Mouse (Mus musculus): Measurements from ENCODE around the gene Man1a.

Man1a gene

DNA sequence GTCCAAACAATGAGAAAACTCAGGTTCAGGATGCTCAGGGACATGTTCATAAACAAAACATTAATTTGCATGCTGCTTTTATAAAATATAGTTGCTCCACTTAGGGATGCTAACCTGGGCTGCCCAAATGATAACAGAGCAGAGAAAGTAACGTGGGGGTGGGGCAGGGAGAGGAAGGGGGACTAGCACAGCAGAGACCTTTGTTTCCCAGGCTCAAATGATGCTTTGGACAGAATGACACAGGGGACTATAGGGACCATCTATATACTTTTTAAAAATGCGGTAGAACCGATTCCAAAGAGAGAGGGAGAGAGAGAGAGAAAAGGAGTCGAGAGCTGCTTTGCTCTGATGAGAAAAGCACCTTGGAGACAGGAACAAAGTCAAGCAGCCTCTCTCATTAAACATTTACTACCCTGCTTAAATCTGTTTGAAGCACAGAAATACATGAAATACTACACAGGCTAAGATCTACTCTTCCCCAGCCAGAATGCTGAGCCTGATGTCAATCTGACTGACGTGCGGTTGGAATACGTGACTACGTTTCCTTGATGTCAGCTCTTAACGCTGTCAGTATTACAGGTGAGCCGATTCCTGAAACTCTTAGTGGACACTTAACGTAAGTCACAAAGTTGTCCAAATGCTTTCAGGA, 63.1 kb downstream of the Man1a start:
- no peak for DNase-seq

DNA sequence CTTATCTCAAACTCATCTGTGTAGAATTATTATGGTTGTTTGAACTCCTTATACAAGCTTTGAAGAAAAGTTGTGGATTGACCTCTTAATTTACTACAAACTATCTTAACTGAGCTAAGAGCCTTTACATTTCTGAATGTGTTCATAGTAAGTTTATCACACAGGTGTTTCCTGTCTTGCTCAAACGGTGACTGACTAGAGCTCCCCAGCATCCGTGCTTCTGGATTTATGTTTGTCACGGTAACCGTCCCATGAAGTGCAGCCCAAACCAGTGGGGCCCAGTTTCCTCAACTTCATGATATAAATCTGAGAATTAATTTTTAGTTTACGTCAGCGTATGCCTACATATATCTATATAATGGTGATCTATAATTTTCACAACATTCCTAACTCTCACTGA, 67.3 kb downstream of the Man1a start:
- no peak for DNase-seq

DNA sequence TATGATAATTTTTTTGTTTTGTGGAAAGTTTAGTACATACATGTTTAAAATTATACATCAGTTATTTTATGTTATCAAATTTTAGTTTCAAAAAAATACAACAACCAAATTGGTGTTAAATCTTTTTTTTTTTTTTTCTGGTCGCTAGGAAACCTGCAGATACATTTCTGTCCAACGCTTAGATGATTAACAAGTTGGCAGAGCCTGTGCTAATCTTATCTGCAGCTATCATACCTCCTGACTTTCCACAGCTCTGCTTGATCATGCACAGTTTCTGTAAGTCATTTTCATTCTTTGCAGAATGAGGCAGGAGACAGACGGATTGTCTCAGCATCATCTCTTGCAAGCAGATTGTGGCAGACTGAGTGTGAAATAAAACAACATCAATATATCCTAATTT, 69.5 kb downstream of the Man1a start:
- DNase-seq, result no peak

DNA sequence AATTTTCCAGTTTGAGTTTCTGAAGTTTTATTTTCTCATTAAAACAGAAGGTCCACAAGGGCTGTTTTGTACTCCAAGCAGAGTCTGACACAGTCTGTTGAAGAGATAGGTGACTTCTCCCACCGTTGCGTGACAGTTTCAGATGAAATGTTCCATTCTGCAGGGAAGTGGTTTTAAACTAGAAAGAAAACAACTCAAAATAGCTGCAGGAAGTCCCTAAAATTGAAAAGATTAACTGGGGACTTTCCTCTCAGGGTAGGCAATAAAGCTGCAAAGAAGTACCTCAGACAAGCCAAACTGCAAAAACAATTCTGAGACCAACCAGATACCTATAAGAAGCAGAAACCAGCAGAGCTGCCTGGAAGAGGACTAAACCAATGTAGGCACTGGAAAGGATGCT, 70.6 kb downstream of the Man1a start:
- DNase-seq, result no peak

DNA sequence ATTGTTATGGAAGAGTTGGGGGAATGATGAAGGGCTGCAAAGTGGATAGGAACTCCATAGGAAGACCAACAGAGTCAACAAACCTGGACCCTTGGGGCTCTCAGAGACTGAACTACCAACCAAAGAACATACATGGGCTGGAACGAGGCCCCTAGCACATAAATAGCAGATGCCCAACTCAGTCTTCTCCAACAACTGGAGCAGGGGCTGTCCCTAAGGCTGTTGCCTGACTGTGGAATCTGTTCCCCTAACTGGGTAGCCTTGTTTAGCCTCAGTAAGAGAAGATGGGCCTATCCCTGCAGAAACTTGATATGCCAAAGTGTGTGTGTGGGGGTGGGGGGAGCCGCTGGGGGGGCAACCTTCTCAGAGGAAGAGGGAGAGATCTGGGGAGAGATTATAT, 73.5 kb downstream of the Man1a start:
- no peak for DNase-seq

DNA sequence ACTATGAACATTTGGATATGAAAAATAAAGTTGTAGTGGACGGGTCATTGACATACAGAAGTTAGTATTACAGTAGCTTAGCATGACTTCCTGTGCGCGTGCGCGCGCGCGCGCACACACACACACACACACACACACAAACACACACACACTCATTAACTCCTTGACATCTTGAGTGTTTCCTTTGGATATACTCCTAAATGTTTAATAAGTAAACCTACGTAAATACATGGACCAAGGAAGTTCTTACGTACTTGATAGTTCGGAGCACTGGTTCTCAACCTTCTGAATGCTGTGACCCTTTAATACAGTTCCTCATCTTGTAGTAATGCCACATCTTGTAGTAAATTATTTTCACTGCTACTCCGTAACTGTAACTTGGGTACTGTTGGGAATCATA, 79.1 kb downstream of the Man1a start:
- no peak for DNase-seq

DNA sequence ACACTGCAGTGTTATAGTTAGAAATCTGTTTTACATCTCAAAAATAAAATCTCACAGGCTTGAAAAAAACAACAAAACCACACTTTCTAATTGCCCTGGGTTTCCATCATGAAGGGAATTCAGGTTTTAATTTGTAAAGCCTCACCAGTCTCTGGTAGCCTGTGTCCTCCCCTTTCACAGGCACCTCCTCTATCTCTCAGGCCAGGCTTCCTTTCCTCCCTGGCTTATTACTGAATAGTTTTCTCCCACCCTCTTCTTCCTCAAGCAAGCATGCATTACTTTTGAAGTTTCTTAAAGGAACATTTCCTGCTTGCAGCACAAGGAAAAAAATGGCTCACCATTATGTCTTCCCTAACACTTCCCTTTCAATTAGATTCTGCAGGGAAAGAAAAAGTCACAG, 80.2 kb downstream of the Man1a start:
- DNase-seq, result no peak

DNA sequence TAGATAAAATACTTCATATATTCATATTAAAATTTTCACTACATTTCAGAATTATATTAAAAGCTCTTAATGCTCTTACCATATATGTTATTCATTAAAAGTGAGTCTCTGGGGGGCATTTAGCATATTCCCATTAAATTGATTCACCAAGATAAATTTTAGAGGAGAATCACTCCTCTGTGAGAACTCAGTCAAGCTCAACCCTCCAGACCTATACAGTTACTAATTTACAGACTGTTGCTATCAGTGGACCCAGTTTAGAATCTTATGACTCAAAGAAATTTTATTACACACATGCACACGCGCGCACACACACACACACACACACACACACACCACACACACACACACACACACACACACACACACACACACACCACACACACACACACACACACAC, 81.8 kb downstream of the Man1a start:
- DNase-seq, result no peak

DNA sequence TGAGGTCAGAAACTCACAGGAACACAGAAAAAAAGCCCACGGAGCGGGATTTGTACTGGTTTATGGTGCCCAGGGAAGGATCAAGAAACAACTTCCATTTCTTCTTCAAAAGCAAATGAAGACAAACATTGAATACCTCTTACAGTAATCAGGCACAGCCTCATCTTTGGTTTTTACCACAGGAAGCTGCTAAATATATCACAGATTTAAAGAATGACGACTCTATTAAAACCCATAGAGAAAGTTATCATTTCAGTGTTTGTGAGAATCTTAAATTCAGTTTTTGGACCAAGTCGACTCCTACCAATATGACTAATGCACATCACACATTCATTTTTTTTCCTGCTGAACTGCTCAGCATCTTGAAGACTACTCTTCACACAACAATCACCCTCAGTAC, 86.0 kb downstream of the Man1a start:
- no peak for DNase-seq

DNA sequence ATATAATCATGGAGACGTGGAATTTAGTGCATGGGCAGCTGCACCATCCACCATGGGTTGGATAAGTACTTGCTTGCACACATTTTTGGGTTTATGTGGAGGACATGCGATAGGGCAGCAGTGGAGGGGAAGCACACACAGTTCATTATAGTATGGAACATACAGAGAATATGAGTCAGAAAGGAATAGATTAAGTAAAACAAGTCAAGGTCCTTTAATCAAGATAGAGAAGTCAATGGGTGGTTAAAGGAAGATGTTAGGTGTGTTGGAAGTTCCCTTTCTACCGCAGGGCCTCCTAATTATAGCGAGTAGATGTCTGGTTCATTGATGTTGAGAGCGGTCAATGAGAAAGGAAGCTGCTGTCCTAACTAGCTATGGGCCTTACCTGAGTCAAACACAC, 91.5 kb downstream of the Man1a start:
- no peak for DNase-seq

DNA sequence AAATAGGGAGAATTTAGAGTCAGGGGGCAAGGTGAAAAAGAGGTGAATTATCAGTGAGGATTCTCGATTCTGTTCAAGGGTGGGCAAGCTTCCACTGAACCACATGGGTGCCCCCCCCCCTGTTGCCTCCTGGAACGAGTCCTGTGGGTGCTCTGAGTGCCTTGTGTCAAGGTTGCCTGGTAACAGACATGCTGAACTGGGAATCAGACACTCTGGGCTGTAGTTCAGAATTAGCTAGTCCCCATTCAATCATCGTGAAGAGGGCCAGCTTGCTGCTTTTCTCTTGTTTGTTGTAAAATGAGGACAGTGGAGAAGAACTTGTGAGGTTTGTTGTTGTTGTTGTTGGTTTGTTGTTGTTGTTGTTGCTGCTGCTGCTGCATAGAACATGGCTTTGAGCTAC, 92.3 kb downstream of the Man1a start:
- peak in 1 of 2 experiments; percentile 3 for DNase-seq

DNA sequence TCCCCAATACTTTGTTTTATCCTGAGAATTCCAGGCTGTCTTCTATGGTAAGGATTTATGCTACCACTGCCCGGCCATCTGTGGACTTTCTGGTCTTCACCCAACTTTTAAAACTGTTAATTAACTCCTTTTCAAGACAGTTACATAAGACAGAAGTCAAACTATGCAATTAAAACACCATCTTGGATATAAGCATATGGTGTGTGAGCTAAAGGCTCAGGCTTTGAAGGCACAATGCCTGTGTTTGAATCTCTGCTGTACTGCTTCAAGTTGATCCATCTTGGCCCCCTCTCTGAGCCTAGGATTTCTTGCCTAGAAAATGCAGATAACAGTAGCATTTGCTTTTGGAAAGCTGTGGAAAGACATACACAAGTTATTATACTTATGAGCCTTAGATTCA, 97.8 kb downstream of the Man1a start:
- no peak for DNase-seq

DNA sequence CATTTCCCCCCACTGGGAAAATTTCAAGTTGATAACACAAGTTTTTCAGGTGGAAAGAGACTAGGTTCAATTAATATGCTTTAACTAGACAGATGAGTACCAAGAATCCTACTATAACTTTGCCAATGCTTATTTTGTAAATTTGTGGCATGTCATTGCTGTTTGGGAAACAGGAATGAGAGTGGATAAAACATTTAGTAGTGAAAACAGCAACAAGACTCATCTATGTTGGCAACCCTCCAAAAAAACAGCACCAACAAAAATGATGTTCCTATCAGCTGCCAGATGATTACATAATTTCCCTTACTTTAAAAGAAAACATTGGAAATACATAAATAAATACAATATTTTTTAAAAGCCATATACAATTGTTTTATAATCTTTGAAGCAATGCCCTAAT, 102.2 kb downstream of the Man1a start:
- no peak for DNase-seq

DNA sequence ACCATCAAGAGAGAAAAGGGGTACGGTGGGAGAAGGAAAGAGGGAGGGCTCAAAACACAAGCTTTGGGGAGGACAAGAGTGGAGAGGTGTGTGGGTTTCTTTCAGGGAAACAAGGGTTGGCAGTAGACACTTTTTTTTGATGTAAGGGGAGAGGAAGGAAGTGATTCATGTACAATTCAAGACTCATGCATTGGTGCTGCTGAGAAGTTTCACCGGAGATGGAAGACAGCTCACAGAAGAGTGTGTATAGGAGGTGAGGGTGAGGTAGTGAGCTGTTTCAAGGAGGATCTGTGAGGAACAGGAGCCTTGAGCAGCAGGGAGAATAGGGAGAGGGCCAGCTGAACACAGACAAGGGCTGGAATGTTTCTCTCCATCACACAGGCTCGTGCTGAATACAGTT, 116.7 kb downstream of the Man1a start:
- DNase-seq, result no peak

DNA sequence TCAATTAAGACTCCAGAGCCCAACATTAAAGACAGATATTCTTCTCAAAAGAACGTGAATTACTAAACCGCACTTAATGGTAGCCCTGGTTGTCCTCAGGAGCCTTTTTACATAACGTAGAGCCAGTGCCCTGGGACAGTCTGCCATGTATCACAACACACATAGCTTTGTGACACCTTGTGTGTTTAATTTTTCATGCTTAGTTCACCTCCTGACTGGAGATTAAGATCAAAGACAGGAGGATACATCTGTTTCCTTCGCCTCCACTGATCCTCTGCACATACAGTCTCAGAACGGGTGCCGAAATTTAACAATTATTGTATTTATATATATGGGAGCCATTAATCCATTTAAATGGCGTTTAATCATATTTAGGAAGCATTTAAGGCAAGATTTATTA, 134.8 kb downstream of the Man1a start:
- no peak for DNase-seq

DNA sequence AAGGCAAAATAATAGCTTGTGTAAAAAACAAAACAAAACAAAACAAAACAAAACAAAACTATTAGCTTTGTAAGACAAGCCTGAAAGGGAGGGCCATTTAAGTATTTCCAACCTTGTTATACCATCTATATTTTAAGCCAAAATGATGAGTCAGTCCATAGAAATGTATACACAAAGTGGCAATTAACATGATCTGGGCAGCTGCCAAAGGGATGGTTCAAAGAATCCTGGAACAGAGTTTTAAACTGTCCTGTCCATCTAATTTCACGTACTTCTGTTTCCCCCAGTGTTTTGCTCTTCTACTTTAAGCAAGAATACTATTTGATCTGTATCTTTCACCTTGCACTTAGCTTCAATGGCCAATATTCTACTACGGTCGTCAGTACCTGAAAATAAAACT, 138.2 kb downstream of the Man1a start:
- no peak for DNase-seq

DNA sequence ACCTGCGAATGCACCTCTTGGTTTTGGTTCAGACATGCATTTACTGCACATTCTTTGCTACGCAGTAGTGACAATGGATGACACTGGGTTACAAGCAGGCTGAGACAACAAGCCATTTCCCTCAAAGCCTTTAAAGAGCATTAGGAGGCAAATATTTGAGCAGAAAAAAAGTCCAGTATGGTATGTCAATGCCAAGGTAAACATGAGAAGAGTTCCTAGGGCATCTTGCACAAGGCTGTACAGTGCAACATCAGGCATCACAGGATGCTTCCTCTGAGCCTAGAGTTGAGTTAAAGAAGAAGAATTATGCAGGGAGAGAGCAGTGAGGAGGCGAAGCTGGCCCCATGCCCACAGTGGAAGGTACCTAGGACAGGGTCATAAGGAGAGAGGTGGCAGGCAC, 140.3 kb downstream of the Man1a start:
- no peak for DNase-seq

DNA sequence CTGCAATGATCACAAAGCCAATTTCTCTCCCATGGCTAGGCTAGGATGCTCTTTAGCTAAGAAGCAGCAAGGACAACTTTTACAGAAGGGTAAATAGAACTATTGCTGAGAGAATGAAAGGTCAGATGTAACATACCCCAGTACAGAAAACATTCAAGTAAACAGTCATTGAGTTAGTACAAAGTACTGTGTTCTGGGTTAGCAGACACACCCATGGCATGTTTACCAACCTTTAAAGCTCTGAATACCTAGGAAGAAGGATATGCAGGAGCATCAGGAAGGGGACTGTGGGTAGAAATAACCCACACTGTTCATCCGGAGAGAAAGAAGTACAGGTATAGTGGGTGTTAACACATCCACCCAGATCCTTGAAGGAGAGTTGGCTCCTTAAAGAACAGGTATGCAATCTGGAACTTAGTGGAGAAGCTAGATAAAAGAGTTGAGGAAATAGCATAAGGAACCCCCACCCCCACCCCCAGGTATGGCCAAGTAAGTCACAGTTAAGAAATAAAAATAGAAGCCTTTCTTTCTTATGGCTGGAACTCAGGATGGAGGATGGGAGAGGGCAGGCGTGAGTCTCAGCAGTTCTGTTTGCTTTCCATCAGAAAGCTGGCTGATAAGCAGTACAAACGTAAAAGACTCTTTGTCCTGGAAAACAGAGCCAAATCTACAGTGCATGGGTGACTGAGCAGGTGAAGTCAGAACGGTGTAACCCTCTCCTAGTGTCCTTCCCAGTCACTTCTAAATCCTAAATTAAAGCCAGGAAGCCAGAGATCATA, 146.5 kb downstream of the Man1a start:
- DNase-seq, result no peak

DNA sequence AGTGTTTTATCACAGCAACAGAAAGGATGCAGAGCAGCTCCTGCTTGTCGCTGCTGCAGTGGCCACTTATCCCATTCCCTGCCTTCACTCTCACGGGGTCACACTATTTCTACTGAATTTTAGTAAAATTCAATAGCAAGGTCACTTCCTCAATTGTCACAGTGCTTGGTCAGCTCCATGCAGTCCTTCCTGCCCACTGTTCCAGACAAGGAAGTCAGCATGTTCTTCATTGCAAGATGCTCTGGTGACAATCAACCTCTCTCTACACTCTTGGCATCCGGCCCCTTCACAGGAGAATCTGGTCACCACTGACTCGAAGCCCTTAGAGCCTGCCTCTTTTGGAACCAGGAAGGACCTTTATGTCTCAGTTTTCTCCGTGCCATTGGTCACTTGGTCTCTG, 148.5 kb downstream of the Man1a start:
- no peak for DNase-seq

DNA sequence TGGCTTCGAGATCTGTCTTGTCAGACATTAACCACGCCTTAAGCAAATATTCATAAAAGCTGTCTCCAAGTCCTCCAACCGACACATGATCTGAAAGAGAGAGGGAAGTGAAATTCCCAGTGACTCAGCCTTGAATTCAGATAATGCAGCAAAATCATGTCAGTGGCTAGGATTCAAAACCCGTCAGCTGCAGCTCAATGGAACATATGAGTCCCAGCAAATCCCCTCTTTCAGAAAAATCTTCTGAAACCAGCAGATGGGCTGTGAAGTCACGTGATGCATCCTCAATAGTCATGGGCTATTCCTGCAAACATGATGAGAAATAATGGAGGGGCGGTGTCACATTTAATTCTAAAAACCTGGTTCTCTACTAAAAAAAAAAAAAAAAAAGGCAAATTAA, 151.0 kb downstream of the Man1a start:
- DNase-seq, result no peak

DNA sequence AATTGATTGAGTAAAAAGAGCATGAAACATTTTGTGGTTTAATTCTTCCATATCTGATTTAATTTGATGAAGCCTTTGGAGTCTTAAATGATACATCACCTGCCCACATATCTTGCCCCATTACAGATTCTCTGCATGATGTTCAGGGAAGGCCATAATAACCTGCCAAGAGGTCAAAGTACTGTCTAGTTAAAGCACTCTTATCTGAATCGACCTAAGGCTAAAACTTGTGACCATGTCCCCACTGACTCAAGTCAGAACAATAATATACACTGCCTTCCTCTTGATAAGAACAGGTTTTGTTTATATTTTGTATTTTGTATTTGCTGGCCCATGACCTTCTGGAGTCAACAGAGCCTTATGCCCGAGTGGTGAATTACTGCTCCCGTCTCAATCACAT, 154.2 kb downstream of the Man1a start:
- no peak for DNase-seq

DNA sequence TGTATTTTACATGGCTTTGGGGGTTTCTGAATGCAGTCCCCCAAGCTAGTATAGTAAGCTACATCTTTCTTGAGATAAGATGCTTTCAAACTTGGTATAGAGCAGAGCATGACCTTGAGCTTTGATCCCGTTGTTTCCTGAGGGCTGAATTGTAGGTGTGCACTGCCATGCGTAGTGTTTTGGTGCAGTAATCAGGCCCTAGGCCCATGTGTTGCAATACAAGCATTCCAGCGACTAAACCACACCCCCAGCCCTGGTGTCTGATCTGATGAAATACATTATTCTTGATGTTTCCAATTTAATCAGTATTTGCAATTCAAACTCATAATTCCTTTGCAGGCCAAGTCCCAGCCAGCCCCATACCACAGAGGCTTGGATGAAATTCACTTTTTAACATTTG, 158.9 kb downstream of the Man1a start:
- no peak for DNase-seq

DNA sequence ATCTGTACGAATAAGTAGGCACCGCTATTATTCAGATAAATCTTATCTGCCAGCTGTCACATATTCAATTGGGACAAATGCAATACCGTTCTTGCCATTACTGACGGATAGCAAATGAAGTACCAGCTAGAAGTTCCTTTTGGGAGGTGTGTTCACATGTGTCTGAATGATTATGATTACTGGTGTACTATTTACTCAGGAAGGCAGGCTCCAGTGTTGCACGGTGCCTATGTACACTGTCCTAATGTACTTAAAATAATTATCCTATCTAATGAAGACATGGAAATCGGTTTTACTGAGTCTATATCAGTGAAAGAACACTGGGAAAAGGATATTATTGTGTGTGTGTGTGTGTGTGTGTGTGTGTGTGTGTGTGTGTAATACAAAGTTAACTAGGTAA, 160.7 kb downstream of the Man1a start:
- no peak for DNase-seq

DNA sequence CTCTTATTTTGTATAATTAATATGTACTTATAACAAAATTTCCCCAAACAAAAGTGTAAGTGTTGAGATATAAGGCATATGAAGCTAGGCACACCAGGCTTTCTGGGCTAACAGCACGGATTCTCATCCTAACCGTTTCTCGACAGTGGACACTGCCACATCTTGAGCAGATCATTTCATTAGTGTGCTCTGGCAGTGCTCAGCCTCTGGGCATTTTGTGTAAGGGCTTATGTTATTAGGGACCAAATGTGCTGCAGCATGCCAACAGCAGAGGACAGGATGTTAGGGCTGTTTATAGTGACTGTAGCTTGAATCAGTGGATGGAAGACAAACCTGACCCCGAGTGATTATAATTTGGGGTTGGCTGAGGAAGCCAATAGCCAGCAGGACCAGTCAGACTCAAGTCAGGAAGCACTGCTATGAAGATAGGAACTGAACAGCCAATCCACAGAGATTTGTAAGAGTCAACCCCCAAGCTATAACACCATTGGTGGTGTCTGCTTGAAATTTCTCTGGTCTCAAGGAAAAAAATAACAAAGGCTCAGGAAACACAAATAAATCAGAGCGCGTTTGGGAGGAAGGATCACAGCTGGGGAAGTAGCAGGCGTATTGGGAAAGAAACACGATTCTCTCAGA, 161.3 kb downstream of the Man1a start:
- DNase-seq, result no peak

Measured in cerebellum, postnatal 25 days (tissue).